Mouse (Mus musculus) hindbrain, embryonic 13.5 days (tissue): ENCODE data around the gene Map7d1. TPM values are rescaled to one million over a fixed set of nuclear protein-coding genes. Genes with fewer than 3 reads are reported as not detected.
A peak's percentile ranks its signal among the peaks of the same experiment; 100 is the strongest.

ENCODE experiments used
- ATAC-seq: fragments of 200-750 bp; cut with Nextera tagmentation; 2 replicates; pipeline ENCODE4 v1.8.0; 2017; ENCODE audit warnings: moderate TSS enrichment; ENCODE audit not compliant: low FRiP score
- H3K27ac ChIP-seq: fragments of 300-500 bp; sonication (generic); 2 replicates; pipeline ENCODE4 v1.5.1; 2015; ENCODE audit warnings: inconsistent platforms, mild to moderate bottlenecking, moderate library complexity
- H3K27me3 ChIP-seq: fragments of 300-500 bp; sonication (generic); 2 replicates; pipeline ENCODE4 v1.6.1; 2015; ENCODE audit warnings: mild to moderate bottlenecking, inconsistent platforms
- H3K36me3 ChIP-seq: fragments of 300-500 bp; sonication (generic); 2 replicates; pipeline ENCODE4 v1.6.1; 2015; ENCODE audit warnings: mild to moderate bottlenecking, inconsistent platforms
- H3K4me1 ChIP-seq: fragments of 300-500 bp; sonication (generic); replicated peaks from 2 replicates; pipeline ENCODE4 v1.6.1; 2015; ENCODE audit warnings: inconsistent platforms
- H3K4me2 ChIP-seq: fragments of 300-500 bp; sonication (generic); 2 replicates; pipeline ENCODE4 v1.6.1; 2015; ENCODE audit warnings: inconsistent platforms, mild to moderate bottlenecking, moderate library complexity
- H3K4me3 ChIP-seq: fragments of 300-500 bp; sonication (generic); 2 replicates; pipeline ENCODE4 v1.5.1; 2015; ENCODE audit warnings: mild to moderate bottlenecking, inconsistent platforms
- H3K9ac ChIP-seq: fragments of 300-500 bp; sonication (generic); 2 replicates; pipeline ENCODE4 v1.6.1; 2015; ENCODE audit warnings: mild to moderate bottlenecking, inconsistent platforms
- H3K9me3 ChIP-seq: fragments of 300-500 bp; sonication (generic); 2 replicates; pipeline ENCODE4 v1.6.1; 2016; ENCODE audit warnings: inconsistent platforms
- WGBS: fragments of 180-500 bp; shearing (Covaris S2); methylation state at CpG from one replicate; pipeline ENCODE4 v1.1.7; 2015; 5-methylcytosine and 5-hydroxymethylcytosine counted together
- polyA plus RNA-seq: library from polyadenylated mRNA; unstranded; fragments of >200 nt; fragmentation: Nextera tagmentation; extraction: Ambion mirVana; gene quantifications from 2 replicates; pipeline ENCODE4 v1.2.1, GENCODE M21; 2015

The Map7d1 gene
- polyA plus RNA-seq, 1 experiment from 2014 or later: 81.8 TPM

- peaks cover 78% of the 10 kb centered on the region for H3K27me3 ChIP-seq
- H3K27ac ChIP-seq: no peak overlapping the region
- no peaks in the 10 kb centered on the region for H3K36me3 ChIP-seq
- H3K4me1 ChIP-seq: peaks cover 22% of the 10 kb centered on the region
- H3K9ac ChIP-seq: peak overlapping the region; percentile 24; the same call in 1 of the 2 replicates
- whole genome bisulfite sequencing: 30% methylated on average over 11 of the region's 11 CpGs
- H3K4me3 ChIP-seq: peak overlapping the region; percentile 2; the same call in 1 of the 2 replicates
- H3K4me2 ChIP-seq: 0 out of 2 replicates have a peak overlapping the region, but pooled peaks have one; percentile 8
- ATAC-seq: no peak
- H3K9me3 ChIP-seq: no peaks in the 10 kb centered on the region
Observed at GRCm38 (mm10) chr4:126287302-126287995, 31.3 kb upstream of the Map7d1 start.

- peak within 1 kb of the TSS; percentile 35 for H3K4me3 ChIP-seq
- WGBS: 2% methylated on average over 28 of the region's 42 CpGs
Observed at GRCm38 (mm10) chr4:126286492-126286891, 30.3 kb upstream of the Map7d1 start, which contains the start of gene Col8a2. Gene Col8a2, plus strand, starts transcription at chr4:126286793.

GRCm38 (mm10) chr4:126283582-126283981, 27.4 kb upstream of the Map7d1 start:
- H3K27me3 ChIP-seq: peaks cover 52% of the 10 kb centered on the region
- no peak overlapping the region for H3K9ac ChIP-seq
- H3K4me3 ChIP-seq: no peak overlapping the region
- 91% methylated on average over 8 of the region's 8 CpGs for WGBS
- H3K4me2 ChIP-seq: no peak overlapping the region
- H3K9me3 ChIP-seq: no peaks in the 10 kb centered on the region
- peaks cover 23% of the 10 kb centered on the region for H3K4me1 ChIP-seq
- H3K27ac ChIP-seq: no peak overlapping the region
- ATAC-seq: no peak
- H3K36me3 ChIP-seq: no peaks in the 10 kb centered on the region

More at GRCm38 (mm10) chr4:126286492-126286891, 30.3 kb upstream of the Map7d1 start, which contains the start of gene Col8a2:
- peaks cover 78% of the 10 kb centered on the region for H3K27me3 ChIP-seq
- H3K4me1 ChIP-seq: peaks cover 22% of the 10 kb centered on the region
- H3K27ac ChIP-seq: no peak within 1 kb of the TSS
- peak within 1 kb of the TSS; percentile 61 for H3K9ac ChIP-seq
- ATAC-seq: no peak
- peak within 1 kb of the TSS; percentile 52 for H3K4me2 ChIP-seq
- H3K9me3 ChIP-seq: no peaks in the 10 kb centered on the region
- no peaks in the 10 kb centered on the region for H3K36me3 ChIP-seq

- H3K4me3 ChIP-seq: no peak overlapping the region
- no peak for ATAC-seq
- no peak overlapping the region for H3K9ac ChIP-seq
- WGBS: 70% methylated on average over 9 of the region's 9 CpGs
- no peaks in the 10 kb centered on the region for H3K9me3 ChIP-seq
- H3K27ac ChIP-seq: no peak overlapping the region
- H3K4me2 ChIP-seq: no peak overlapping the region
- H3K36me3 ChIP-seq: no peaks in the 10 kb centered on the region
- H3K4me1 ChIP-seq: peaks cover 18% of the 10 kb centered on the region
- H3K27me3 ChIP-seq: peaks cover 34% of the 10 kb centered on the region
Observed at GRCm38 (mm10) chr4:126281706-126282105, 25.6 kb upstream of the Map7d1 start.

GRCm38 (mm10) chr4:126278961-126279360, 22.8 kb upstream of the Map7d1 start:
- ATAC-seq: no peak
- H3K9ac ChIP-seq: no peak overlapping the region; the same call in 1 of the 2 replicates
- H3K36me3 ChIP-seq: peaks cover 20% of the 10 kb centered on the region
- H3K9me3 ChIP-seq: no peaks in the 10 kb centered on the region
- H3K4me3 ChIP-seq: no peak overlapping the region
- 57% methylated on average over 9 of the region's 9 CpGs for WGBS
- no peak overlapping the region for H3K27ac ChIP-seq
- H3K27me3 ChIP-seq: peaks cover 10% of the 10 kb centered on the region
- peaks cover 12% of the 10 kb centered on the region; the same call in 1 of the 2 replicates for H3K4me1 ChIP-seq
- H3K4me2 ChIP-seq: no peak overlapping the region

GRCm38 (mm10) chr4:126278565-126278915, 22.4 kb upstream of the Map7d1 start:
- Histone ChIP-seq H3K4me1 (peaks cover 12% of the 10 kb centered on the region; the same call in 1 of the 2 replicates), H3K4me3 (no peak overlapping the region), H3K27ac (no peak overlapping the region), H3K36me3 (peaks cover 24% of the 10 kb centered on the region), H3K27me3 (peaks cover 6% of the 10 kb centered on the region; the same call in 1 of the 2 replicates), H3K4me2 (no peak overlapping the region), H3K9ac (no peak overlapping the region), H3K9me3 (no peaks in the 10 kb centered on the region)
- 48% methylated on average over 9 of the region's 9 CpGs for WGBS
- ATAC-seq: 0 out of 2 replicates have a peak, but pooled peaks have one; percentile 13

- 0 out of 2 replicates have a peak overlapping the region, but pooled peaks have one; percentile 9 for H3K4me2 ChIP-seq
- peaks cover 12% of the 10 kb centered on the region; the same call in 1 of the 2 replicates for H3K4me1 ChIP-seq
- no peak overlapping the region for H3K27ac ChIP-seq
- H3K4me3 ChIP-seq: no peak overlapping the region
- H3K9ac ChIP-seq: no peak overlapping the region
- peaks cover 30% of the 10 kb centered on the region for H3K36me3 ChIP-seq
- 0 out of 2 replicates have a peak, but pooled peaks cover under 1% of the 10 kb centered on the region for H3K27me3 ChIP-seq
- ATAC-seq: peak; percentile 61; the same call in 1 of the 2 replicates
- WGBS: 7% methylated on average over 13 of the region's 13 CpGs
- no peaks in the 10 kb centered on the region for H3K9me3 ChIP-seq
Observed at GRCm38 (mm10) chr4:126277906-126278564, 21.9 kb upstream of the Map7d1 start.

- Histone ChIP-seq H3K4me1 (peaks cover 12% of the 10 kb centered on the region; the same call in 1 of the 2 replicates), H3K27me3 (no peaks in the 10 kb centered on the region), H3K4me2 (no peak overlapping the region), H3K9me3 (no peaks in the 10 kb centered on the region), H3K9ac (no peak overlapping the region), H3K27ac (no peak overlapping the region), H3K4me3 (no peak overlapping the region), H3K36me3 (peaks cover 40% of the 10 kb centered on the region)
- WGBS: 88% methylated on average over 13 of the region's 13 CpGs
- no peak for ATAC-seq
Observed at GRCm38 (mm10) chr4:126275681-126276131, 19.6 kb upstream of the Map7d1 start.

GRCm38 (mm10) chr4:126275081-126275480, 18.9 kb upstream of the Map7d1 start:
- no peak overlapping the region for H3K4me2 ChIP-seq
- no peak overlapping the region for H3K9ac ChIP-seq
- no peak overlapping the region for H3K27ac ChIP-seq
- no peaks in the 10 kb centered on the region for H3K9me3 ChIP-seq
- H3K27me3 ChIP-seq: no peaks in the 10 kb centered on the region
- 88% methylated on average over 4 of the region's 4 CpGs for WGBS
- H3K4me1 ChIP-seq: peaks cover 12% of the 10 kb centered on the region; the same call in 1 of the 2 replicates
- peaks cover 40% of the 10 kb centered on the region for H3K36me3 ChIP-seq
- H3K4me3 ChIP-seq: no peak overlapping the region
- no peak for ATAC-seq

- no peak for ATAC-seq
Observed at GRCm38 (mm10) chr4:126273753-126274152, 17.6 kb upstream of the Map7d1 start.

GRCm38 (mm10) chr4:126269292-126269691, 13.1 kb upstream of the Map7d1 start:
- Histone ChIP-seq H3K9me3 (no peaks in the 10 kb centered on the region), H3K27me3 (no peaks in the 10 kb centered on the region), H3K4me2 (no peak overlapping the region), H3K27ac (no peak overlapping the region), H3K9ac (no peak overlapping the region), H3K4me3 (no peak overlapping the region), H3K36me3 (peaks cover 23% of the 10 kb centered on the region), H3K4me1 (0 out of 2 replicates have a peak, but pooled peaks cover 13% of the 10 kb centered on the region)
- no peak for ATAC-seq
- WGBS: 79% methylated on average over 3 of the region's 3 CpGs

More at GRCm38 (mm10) chr4:126273753-126274152, 17.6 kb upstream of the Map7d1 start:
- Histone ChIP-seq H3K27me3 (no peaks in the 10 kb centered on the region), H3K9ac (no peak overlapping the region), H3K27ac (no peak overlapping the region), H3K36me3 (peaks cover 40% of the 10 kb centered on the region), H3K9me3 (no peaks in the 10 kb centered on the region), H3K4me3 (no peak overlapping the region), H3K4me1 (peaks cover 12% of the 10 kb centered on the region; the same call in 1 of the 2 replicates), H3K4me2 (no peak overlapping the region)
- 79% methylated on average over 13 of the region's 13 CpGs for WGBS
